Mouse (Mus musculus) megakaryocyte-erythroid progenitor cell, adult 5-6 weeks (primary cell): ENCODE results near the gene Gm4763. TPM values are rescaled to one million over a fixed set of nuclear protein-coding genes. Genes with fewer than 3 reads are reported as not detected.

ENCODE experiments used
- ATAC-seq: replicated peaks from 2 replicates; pipeline ENCODE4 v1.8.0; 2016; ENCODE audit warnings: mild to moderate bottlenecking, inconsistent platforms; ENCODE audit not compliant: severe bottlenecking, poor library complexity, low FRiP score, low TSS enrichment
- total RNA-seq, 2 experiments: library from RNA; stranded (forward) in 1 of 2; stranded (reverse) in 1 of 2; fragments of 200-1000, 215-1000 nt in 1 of 2; fragments of >200 nt in 1 of 2; fragmentation: Nextera tagmentation in 1 of 2; gene quantifications; 2 replicates each; pipeline ENCODE4 v1.2.3; 2014 to 2017

Gene Gm4763
- total RNA-seq, 2 experiments from 2014 or later, result not detected

GRCm38 (mm10) chr7:24671944-24672439 is 54.7 kb downstream of the Gm4763 start:
- ATAC-seq, result no peak

Other genes with a start within 250 kb of the Gm4763 start
- 0.27 TPM in 1 of 2 replicates, not detected in the other for gene Cadm4, start 244.9 kb downstream of the Gm4763 start, total RNA-seq (2014; fragmentation: Nextera tagmentation)
- gene Cadm4, start 244.9 kb downstream of the Gm4763 start, total RNA-seq (2017), result not detected in 2 replicates
- gene Zfp428, start 219.9 kb downstream of the Gm4763 start, total RNA-seq (2014; fragmentation: Nextera tagmentation), result 3.5 and 4.0 TPM in 2 replicates
- gene Zfp428, start 219.9 kb downstream of the Gm4763 start, total RNA-seq (2017), result 3.1 and 9.7 TPM in 2 replicates
- gene AC161166.1, start 214.5 kb downstream of the Gm4763 start, total RNA-seq (2014; fragmentation: Nextera tagmentation), result not detected in 2 replicates
- not detected in 2 replicates for gene AC161166.1, start 214.5 kb downstream of the Gm4763 start, total RNA-seq (2017)
- 4.7 and 6.3 TPM in 2 replicates for gene Irgq, start 196.2 kb downstream of the Gm4763 start, total RNA-seq (2014; fragmentation: Nextera tagmentation)
- 3.0 and 5.2 TPM in 2 replicates for gene Irgq, start 196.2 kb downstream of the Gm4763 start, total RNA-seq (2017)
- gene Pinlyp, start 180.8 kb downstream of the Gm4763 start, total RNA-seq (2014; fragmentation: Nextera tagmentation), result not detected in 2 replicates
- gene Pinlyp, start 180.8 kb downstream of the Gm4763 start, total RNA-seq (2017), result not detected in 2 replicates
- gene Xrcc1, start 180.6 kb downstream of the Gm4763 start, total RNA-seq (2014; fragmentation: Nextera tagmentation), result 89.0 and 93.7 TPM in 2 replicates
- gene Xrcc1, start 180.6 kb downstream of the Gm4763 start, total RNA-seq (2017), result 20.7 and 36.6 TPM in 2 replicates
- 12.4 and 19.8 TPM in 2 replicates for gene Ethe1, start 139.4 kb downstream of the Gm4763 start, total RNA-seq (2014; fragmentation: Nextera tagmentation)
- 8.3 and 11.4 TPM in 2 replicates for gene Ethe1, start 139.4 kb downstream of the Gm4763 start, total RNA-seq (2017)
- gene Zfp575, start 139.3 kb downstream of the Gm4763 start, total RNA-seq (2014; fragmentation: Nextera tagmentation), result 0.37 TPM in 1 of 2 replicates, not detected in the other
- not detected in 2 replicates for gene Zfp575, start 139.3 kb downstream of the Gm4763 start, total RNA-seq (2017)
- 2.6 and 2.8 TPM in 2 replicates for gene Phldb3, start 116.1 kb downstream of the Gm4763 start, total RNA-seq (2014; fragmentation: Nextera tagmentation)
- gene Phldb3, start 116.1 kb downstream of the Gm4763 start, total RNA-seq (2017), result 6.8 and 9.7 TPM in 2 replicates
- gene Lypd3, start 90.4 kb downstream of the Gm4763 start, total RNA-seq (2014; fragmentation: Nextera tagmentation), result not detected in 2 replicates
- not detected in 2 replicates for gene Lypd3, start 90.4 kb downstream of the Gm4763 start, total RNA-seq (2017)
- gene Tex101, start 50.2 kb downstream of the Gm4763 start, total RNA-seq (2014; fragmentation: Nextera tagmentation), result not detected in 2 replicates
- gene Tex101, start 50.2 kb downstream of the Gm4763 start, total RNA-seq (2017), result not detected in 2 replicates
- gene BC049730, start 17.7 kb downstream of the Gm4763 start, total RNA-seq (2014; fragmentation: Nextera tagmentation), result not detected in 2 replicates
- not detected in 2 replicates for gene BC049730, start 17.7 kb downstream of the Gm4763 start, total RNA-seq (2017)
- 3.2 TPM in 1 of 2 replicates, not detected in the other for gene Cd177, start 33.4 kb upstream of the Gm4763 start, total RNA-seq (2014; fragmentation: Nextera tagmentation)
- 1.8 and 2.6 TPM in 2 replicates for gene Cd177, start 33.4 kb upstream of the Gm4763 start, total RNA-seq (2017)
- not detected in 2 replicates for gene Ceacam10, start 50.3 kb upstream of the Gm4763 start, total RNA-seq (2014; fragmentation: Nextera tagmentation)
- 6.4 TPM in 1 of 2 replicates, not detected in the other for gene Ceacam10, start 50.3 kb upstream of the Gm4763 start, total RNA-seq (2017)
- 0.96 and 1.0 TPM in 2 replicates for gene Gm9844, start 135.3 kb upstream of the Gm4763 start, total RNA-seq (2014; fragmentation: Nextera tagmentation)
- gene Gm9844, start 135.3 kb upstream of the Gm4763 start, total RNA-seq (2017), result 5.2 and 13.0 TPM in 2 replicates
- not detected in 2 replicates for gene Lypd4, start 143.0 kb upstream of the Gm4763 start, total RNA-seq (2014; fragmentation: Nextera tagmentation)
- not detected in 2 replicates for gene Lypd4, start 143.0 kb upstream of the Gm4763 start, total RNA-seq (2017)
- gene Dmrtc2, start 143.1 kb upstream of the Gm4763 start, total RNA-seq (2014; fragmentation: Nextera tagmentation), result not detected in 2 replicates
- not detected in 2 replicates for gene Dmrtc2, start 143.1 kb upstream of the Gm4763 start, total RNA-seq (2017)
- gene Rps19, start 157.5 kb upstream of the Gm4763 start, total RNA-seq (2014; fragmentation: Nextera tagmentation), result 4,961 and 5,532 TPM in 2 replicates
- gene Rps19, start 157.5 kb upstream of the Gm4763 start, total RNA-seq (2017), result 979 and 1,008 TPM in 2 replicates
- 1.5 and 29.5 TPM in 2 replicates for gene Cd79a, start 170.5 kb upstream of the Gm4763 start, total RNA-seq (2014; fragmentation: Nextera tagmentation)
- gene Cd79a, start 170.5 kb upstream of the Gm4763 start, total RNA-seq (2017), result 4.4 TPM in 1 of 2 replicates, not detected in the other
- gene Arhgef1, start 176.0 kb upstream of the Gm4763 start, total RNA-seq (2014; fragmentation: Nextera tagmentation), result 104 and 120 TPM in 2 replicates
- gene Arhgef1, start 176.0 kb upstream of the Gm4763 start, total RNA-seq (2017), result 21.9 and 32.8 TPM in 2 replicates
- not detected in 2 replicates for gene Gm4881, start 217.6 kb upstream of the Gm4763 start, total RNA-seq (2014; fragmentation: Nextera tagmentation)
- gene Gm4881, start 217.6 kb upstream of the Gm4763 start, total RNA-seq (2017), result not detected in 2 replicates
- gene Rabac1, start 245.8 kb upstream of the Gm4763 start, total RNA-seq (2014; fragmentation: Nextera tagmentation), result 128 and 146 TPM in 2 replicates
- 38.0 and 103 TPM in 2 replicates for gene Rabac1, start 245.8 kb upstream of the Gm4763 start, total RNA-seq (2017)